Mouse (Mus musculus) G1E (cell line): Measurements from ENCODE around the gene Pnp2.
"Not testable (repeated sequence)": the region's sequence is repeated elsewhere in the genome, so short reads cannot be mapped to it uniquely, and the experiment has no call there.

Experiments
- CTCF ChIP-seq: IDR thresholded peaks from 2 replicates; pipeline ENCODE4 v1.5.1; 2012; ENCODE audit warnings: low read depth, low read length, inconsistent platforms, mixed read lengths
- POLR2AphosphoS5 ChIP-seq: IDR thresholded peaks from 2 replicates; pipeline ENCODE4 v1.6.1; 2012; ENCODE audit warnings: low read depth, low read length, inconsistent platforms; ENCODE audit not compliant: insufficient replicate concordance

- TF ChIP-seq CTCF, POLR2AphosphoS5: not testable (repeated sequence)
Observed at GRCm38 (mm10) chr14:50973054-50973453, 17.3 kb downstream of the Pnp2 start.
